In genomic region chr13:24062770-24063169, GRCm38 (mm10) we compare ENCODE assay signal across 26 mouse cellular contexts.
DNase-seq lines count a peak whose midpoint lies in the region; ATAC-seq lines count a peak whose summit lies in the region.
"Had no signal": no experiment of that assay in that cellular context is flagged by ENCODE, and none has a peak within 500 bp of the region (broad histone marks: within the 10 kb centered on the region; RNA-seq: fewer than 3 reads in every experiment).

No protein-coding gene starts in this region.

- no peak overlapping the region for H3K9ac ChIP-seq in forebrain, embryonic 13.5 days
- no peak overlapping the region for H3K9ac ChIP-seq in forebrain, embryonic 11.5 days (ENCODE audit: low read length)
- H3K9ac ChIP-seq in neural tube, embryonic 13.5 days: no peak overlapping the region
- no peak overlapping the region for H3K9ac ChIP-seq in midbrain, embryonic 15.5 days
- H3K9ac ChIP-seq: embryonic facial prominence, embryonic 12.5 days; limb, embryonic 15.5 days; liver, embryonic 14.5 days; lung, embryonic 14.5 days; neural tube, embryonic 12.5 days had no signal

- WGBS in forebrain, embryonic 13.5 days: under 1% methylated on average over 4 of the region's 4 CpGs
- WGBS in forebrain, embryonic 11.5 days: 21% methylated on average over 4 of the region's 4 CpGs
- 29% methylated on average over 4 of the region's 4 CpGs for WGBS in neural tube, embryonic 13.5 days
- WGBS in midbrain, embryonic 15.5 days: 26% methylated on average over 4 of the region's 4 CpGs

- no peaks in the 10 kb centered on the region for H3K36me3 ChIP-seq in forebrain, embryonic 13.5 days (ENCODE audit: poor library complexity, severe bottlenecking)
- no peaks in the 10 kb centered on the region; the same call in 1 of the 2 replicates for H3K36me3 ChIP-seq in forebrain, embryonic 11.5 days (ENCODE audit: control insufficient read depth, insufficient read depth, low read length)
- no peaks in the 10 kb centered on the region for H3K36me3 ChIP-seq in neural tube, embryonic 13.5 days
- H3K36me3 ChIP-seq in midbrain, embryonic 15.5 days (replicated peaks): no peaks in the 10 kb centered on the region
- H3K36me3 ChIP-seq: neural tube, embryonic 12.5 days had no signal

- no peak for DNase-seq in forebrain, embryonic 11.5 days (ENCODE audit: low spot score)
- DNase-seq in neural tube, embryonic 10.5 days (ENCODE audit: extremely low spot score, low spot score): no peak
- no peak for DNase-seq in cerebellum, adult 8-10 months
- no peak for DNase-seq in right cerebral cortex, postnatal 36 days (ENCODE audit: low spot score in 2 of 2)
- DNase-seq: adrenal gland, postnatal 36 days; cerebellum, adult 11-12 months; cerebellum, postnatal 14 days; gastrocnemius, adult 2 months; heart, postnatal 4 days; kidney, adult 2 months; layer of hippocampus, adult 9-11 months; left cerebral cortex, postnatal 4 days; lung, embryonic 14.5 days had no signal

- ATAC-seq in forebrain, embryonic 13.5 days: peak; percentile 73
- ATAC-seq in forebrain, embryonic 11.5 days (replicated peaks; ENCODE audit: low FRiP score): no peak
- ATAC-seq in neural tube, embryonic 13.5 days (ENCODE audit: low read depth): 0 out of 2 replicates have a peak, but pooled peaks have one; percentile 56
- peak; percentile 70 for ATAC-seq in midbrain, embryonic 15.5 days (replicated peaks)
- ATAC-seq: CD4-positive, CD25-positive, alpha-beta regulatory T cell, adult 4 months; inflammation-experienced regulatory T-cells, adult 6 months had no signal

- H3K4me3 ChIP-seq in forebrain, embryonic 13.5 days: no peak overlapping the region
- H3K4me3 ChIP-seq in forebrain, embryonic 11.5 days (ENCODE audit: low read depth, low read length): no peak overlapping the region
- H3K4me3 ChIP-seq in neural tube, embryonic 13.5 days: no peak overlapping the region
- H3K4me3 ChIP-seq in midbrain, embryonic 15.5 days: no peak overlapping the region
- H3K4me3 ChIP-seq: embryonic facial prominence, embryonic 12.5 days; erythroblast, embryonic 14.5 days; gastrocnemius, adult 2 months; heart, embryonic 10.5 days; left cerebral cortex, adult 2 months; limb, embryonic 15.5 days; neural tube, embryonic 12.5 days had no signal

- peaks cover 4% of the 10 kb centered on the region; the same call in 1 of the 2 replicates for H3K4me1 ChIP-seq in forebrain, embryonic 13.5 days
- H3K4me1 ChIP-seq in forebrain, embryonic 11.5 days (replicated peaks; ENCODE audit: control insufficient read depth, insufficient read depth, low read length): no peaks in the 10 kb centered on the region
- 0 out of 2 replicates have a peak, but pooled peaks cover 4% of the 10 kb centered on the region for H3K4me1 ChIP-seq in neural tube, embryonic 13.5 days (replicated peaks)
- H3K4me1 ChIP-seq in midbrain, embryonic 15.5 days: no peaks in the 10 kb centered on the region
- H3K4me1 ChIP-seq: embryonic facial prominence, embryonic 12.5 days; heart, embryonic 10.5 days; neural tube, embryonic 12.5 days had no signal

- no peak overlapping the region for H3K4me2 ChIP-seq in forebrain, embryonic 13.5 days
- H3K4me2 ChIP-seq in forebrain, embryonic 11.5 days (ENCODE audit: low read depth, low read length, severe bottlenecking): no peak overlapping the region
- H3K4me2 ChIP-seq in neural tube, embryonic 13.5 days: no peak overlapping the region
- no peak overlapping the region for H3K4me2 ChIP-seq in midbrain, embryonic 15.5 days
- H3K4me2 ChIP-seq: embryonic facial prominence, embryonic 12.5 days; limb, embryonic 15.5 days; lung, embryonic 14.5 days; neural tube, embryonic 12.5 days had no signal

- H3K27ac ChIP-seq in forebrain, embryonic 13.5 days: peak overlapping the region; percentile 37; the same call in 1 of the 2 replicates
- H3K27ac ChIP-seq in forebrain, embryonic 11.5 days (ENCODE audit: low read depth, low read length): no peak overlapping the region
- H3K27ac ChIP-seq in neural tube, embryonic 13.5 days (replicated peaks): 0 out of 2 replicates have a peak overlapping the region, but pooled peaks have one; percentile 18
- no peak overlapping the region for H3K27ac ChIP-seq in midbrain, embryonic 15.5 days
- H3K27ac ChIP-seq: embryonic facial prominence, embryonic 12.5 days; gastrocnemius, adult 2 months; heart, embryonic 10.5 days; kidney, postnatal 0 days; left cerebral cortex, adult 2 months; limb, embryonic 15.5 days; liver, embryonic 14.5 days; neural tube, embryonic 12.5 days had no signal

- no peaks in the 10 kb centered on the region for H3K27me3 ChIP-seq in forebrain, embryonic 13.5 days
- no peaks in the 10 kb centered on the region for H3K27me3 ChIP-seq in forebrain, embryonic 11.5 days (ENCODE audit: control insufficient read depth, insufficient read depth, low read length)
- no peaks in the 10 kb centered on the region for H3K27me3 ChIP-seq in neural tube, embryonic 13.5 days
- H3K27me3 ChIP-seq in midbrain, embryonic 15.5 days (replicated peaks): no peaks in the 10 kb centered on the region
- H3K27me3 ChIP-seq: embryonic facial prominence, embryonic 12.5 days; limb, embryonic 15.5 days; neural tube, embryonic 12.5 days had no signal

- H3K9me3 ChIP-seq in forebrain, embryonic 13.5 days (replicated peaks): no peaks in the 10 kb centered on the region
- H3K9me3 ChIP-seq in forebrain, embryonic 11.5 days (ENCODE audit: control insufficient read depth, low read length): no peaks in the 10 kb centered on the region
- no peaks in the 10 kb centered on the region for H3K9me3 ChIP-seq in neural tube, embryonic 13.5 days
- no peaks in the 10 kb centered on the region for H3K9me3 ChIP-seq in midbrain, embryonic 15.5 days
- H3K9me3 ChIP-seq: embryonic facial prominence, embryonic 12.5 days; heart, embryonic 10.5 days; limb, embryonic 15.5 days; neural tube, embryonic 12.5 days had no signal

Comparison
In these comparisons a context has a peak if more than half of its experiments do, and no peak if none do; other contexts are left out.
1. H3K27ac ChIP-seq: peak in forebrain, embryonic 13.5 days (single experiment) and neural tube, embryonic 13.5 days (single experiment); none in forebrain, embryonic 11.5 days (single experiment) and midbrain, embryonic 15.5 days (single experiment).